8 mouse cellular contexts compared by ENCODE assay signal in genomic region chr11:23667128-23667527, GRCm38 (mm10). TPM values are rescaled to one million over a fixed set of nuclear protein-coding genes. Genes with fewer than 3 reads are reported as not detected.
DNase-seq lines count a peak whose midpoint lies in the region; ATAC-seq and TF ChIP-seq lines count a peak whose summit lies in the region.

No protein-coding gene starts in this region.

- no peak for ATAC-seq in forebrain, embryonic 12.5 days (ENCODE audit: low FRiP score)
- ATAC-seq in limb, embryonic 12.5 days (ENCODE audit: insufficient number of reproducible peaks, insufficient read depth, low FRiP score, low TSS enrichment, low read depth): no peak

- no peak overlapping the region for H3K4me3 ChIP-seq in kidney, adult 2 months (ENCODE audit: insufficient read depth, low read depth, low read length)
- H3K4me3 ChIP-seq in forebrain, embryonic 12.5 days (replicated peaks): peak overlapping the region; percentile 89
- peak overlapping the region; percentile 84 for H3K4me3 ChIP-seq in limb, embryonic 12.5 days (replicated peaks)

- H3K27ac ChIP-seq in kidney, adult 2 months (ENCODE audit: insufficient read depth, low read depth, low read length): no peak overlapping the region
- no peak overlapping the region for H3K27ac ChIP-seq in forebrain, embryonic 12.5 days
- no peak overlapping the region for H3K27ac ChIP-seq in limb, embryonic 12.5 days

- TF ChIP-seq POLR2A in kidney, adult 2 months (IDR thresholded peaks at IDR 0.05; ENCODE audit: low read depth, low read length): no peak

- no peaks in the 10 kb centered on the region for H3K36me3 ChIP-seq in kidney, adult 2 months (ENCODE audit: control insufficient read depth, insufficient read depth, low read length)
- H3K36me3 ChIP-seq in forebrain, embryonic 12.5 days (replicated peaks): no peaks in the 10 kb centered on the region
- peaks cover 22% of the 10 kb centered on the region for H3K36me3 ChIP-seq in limb, embryonic 12.5 days

- no peaks in the 10 kb centered on the region for H3K9me3 ChIP-seq in forebrain, embryonic 12.5 days
- no peaks in the 10 kb centered on the region for H3K9me3 ChIP-seq in limb, embryonic 12.5 days

- no peaks in the 10 kb centered on the region for H3K27me3 ChIP-seq in kidney, adult 2 months (replicated peaks; ENCODE audit: control insufficient read depth, insufficient read depth, low read length)
- H3K27me3 ChIP-seq in forebrain, embryonic 12.5 days: no peaks in the 10 kb centered on the region
- H3K27me3 ChIP-seq in limb, embryonic 12.5 days: no peaks in the 10 kb centered on the region

- 11% methylated on average over 3 of the region's 3 CpGs for WGBS in kidney, adult 2 months
- WGBS in forebrain, embryonic 12.5 days: 43% methylated on average over 3 of the region's 3 CpGs
- 66% methylated on average over 3 of the region's 3 CpGs for WGBS in limb, embryonic 12.5 days

- peak; percentile 47 for DNase-seq in kidney, adult 2 months
- no peak for DNase-seq in kidney, adult 8-10 months
- peak; percentile 60 for DNase-seq in MEL-GATA-1-ER (ENCODE audit: extremely low read depth, low read depth)
- peak; percentile 23 for DNase-seq in skeletal muscle tissue, adult 2 months (ENCODE audit: low read depth, low spot score)
- DNase-seq in layer of hippocampus, postnatal 36 days: no peak
- no peak for DNase-seq in testis, postnatal 14 days (ENCODE audit: low spot score)

- TF ChIP-seq CTCF in kidney, adult 2 months (conservative IDR thresholded peaks at IDR 0.05; ENCODE audit: insufficient read depth, insufficient read length, low read depth, low read length): no peak

- peak overlapping the region; percentile 67 for H3K4me2 ChIP-seq in forebrain, embryonic 12.5 days
- peak overlapping the region; percentile 62 for H3K4me2 ChIP-seq in limb, embryonic 12.5 days

- no peak overlapping the region for H3K9ac ChIP-seq in forebrain, embryonic 12.5 days
- H3K9ac ChIP-seq in limb, embryonic 12.5 days (replicated peaks): no peak overlapping the region

- H3K4me1 ChIP-seq in kidney, adult 2 months (ENCODE audit: control insufficient read depth, insufficient read depth, low read length): peaks cover 6% of the 10 kb centered on the region
- H3K4me1 ChIP-seq in forebrain, embryonic 12.5 days: peaks cover 16% of the 10 kb centered on the region
- H3K4me1 ChIP-seq in limb, embryonic 12.5 days (replicated peaks): peaks cover 17% of the 10 kb centered on the region

RNA-seq across cellular contexts. Expression of gene Pex13, which starts 1.4 kb away (rescaled TPM):
- polyA plus RNA-seq in kidney, adult 2 months (2012; rRNA removed): 10.1 and 11.5 TPM in 2 replicates
- polyA plus RNA-seq in forebrain, embryonic 12.5 days (2016; fragmentation: Nextera tagmentation; extraction: Ambion mirVana): 42.8 and 45.9 TPM in 2 replicates
- polyA plus RNA-seq in limb, embryonic 12.5 days (2016; fragmentation: Nextera tagmentation; extraction: Ambion mirVana): 47.9 and 49.7 TPM in 2 replicates
- total RNA-seq in layer of hippocampus, postnatal 36 days (2021): 10 to 100 TPM; 28.4 to 29.7 TPM

RNA-seq across cellular contexts. Expression of gene Pus10, which starts 1.7 kb away (rescaled TPM):
- 2.2 and 3.2 TPM in 2 replicates for polyA plus RNA-seq in kidney, adult 2 months (2012; rRNA removed)
- 23.8 and 24.9 TPM in 2 replicates for polyA plus RNA-seq in forebrain, embryonic 12.5 days (2016; fragmentation: Nextera tagmentation; extraction: Ambion mirVana)
- polyA plus RNA-seq in limb, embryonic 12.5 days (2016; fragmentation: Nextera tagmentation; extraction: Ambion mirVana): 30.6 and 31.1 TPM in 2 replicates
- 10 to 100 TPM; 12.4 to 15.5 TPM for total RNA-seq in layer of hippocampus, postnatal 36 days (2021)

RNA-seq across cellular contexts. Expression of gene 0610010F05Rik, which starts 33.7 kb away (rescaled TPM):
- polyA plus RNA-seq in kidney, adult 2 months (2012; rRNA removed): 1.5 and 2.4 TPM in 2 replicates
- 90.4 and 92.9 TPM in 2 replicates for polyA plus RNA-seq in forebrain, embryonic 12.5 days (2016; fragmentation: Nextera tagmentation; extraction: Ambion mirVana)
- 27.0 and 28.0 TPM in 2 replicates for polyA plus RNA-seq in limb, embryonic 12.5 days (2016; fragmentation: Nextera tagmentation; extraction: Ambion mirVana)
- total RNA-seq in layer of hippocampus, postnatal 36 days (2021): 10 to 100 TPM; 34.7 to 36.2 TPM

Comparison
In these comparisons a context has a peak if more than half of its experiments do, and no peak if none do; other contexts are left out.
1. DNase-seq: peak in kidney, adult 2 months (single experiment), MEL-GATA-1-ER (single experiment) and skeletal muscle tissue, adult 2 months (single experiment); none in kidney, adult 8-10 months (0 of 2), layer of hippocampus, postnatal 36 days (0 of 2) and testis, postnatal 14 days (single experiment).